Mouse (Mus musculus): ENCODE results near the gene Tm9sf3.
"Not testable (repeated sequence)": the region's sequence is repeated elsewhere in the genome, so short reads cannot be mapped to it uniquely, and the experiment has no call there.

Tm9sf3 gene

DNA sequence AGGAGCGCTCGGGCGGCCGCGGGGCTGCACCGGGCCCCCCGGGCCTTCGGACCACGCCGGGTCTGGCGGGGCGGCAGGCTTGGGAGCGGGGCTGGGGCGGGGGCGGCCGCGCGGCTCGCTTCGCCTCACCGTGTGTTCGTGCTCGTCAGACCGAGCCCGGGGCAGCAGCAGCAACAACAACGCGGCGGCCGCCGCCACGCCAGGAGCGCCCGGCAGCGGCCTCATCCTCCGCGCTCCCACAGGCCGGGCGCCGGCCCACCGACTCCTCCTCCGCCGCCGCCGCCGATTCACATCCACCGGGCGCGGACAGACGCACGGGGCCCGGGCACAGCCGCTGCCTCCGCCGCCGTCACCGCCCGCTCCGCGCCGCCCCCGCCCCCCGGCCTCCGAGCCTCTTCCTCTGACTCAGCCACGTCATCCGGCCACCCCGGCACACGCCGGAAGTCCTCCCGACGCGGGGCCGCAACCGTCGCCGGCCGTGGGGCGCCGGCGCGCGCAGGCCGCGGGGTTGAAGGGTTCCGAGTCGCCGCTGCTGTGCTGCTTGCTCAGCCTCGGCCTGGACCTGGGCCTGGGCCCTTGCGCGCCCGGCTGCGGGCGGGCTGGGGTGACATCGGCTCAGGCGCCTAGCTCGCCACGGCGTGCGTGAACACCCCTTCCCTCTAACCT is at the start of gene Tm9sf3:
TSS of gene Tm9sf3 (minus strand) at position 368 of the 666 bp plus-strand sequence.
- DNase-seq: peak; percentile 86 to 90

DNA sequence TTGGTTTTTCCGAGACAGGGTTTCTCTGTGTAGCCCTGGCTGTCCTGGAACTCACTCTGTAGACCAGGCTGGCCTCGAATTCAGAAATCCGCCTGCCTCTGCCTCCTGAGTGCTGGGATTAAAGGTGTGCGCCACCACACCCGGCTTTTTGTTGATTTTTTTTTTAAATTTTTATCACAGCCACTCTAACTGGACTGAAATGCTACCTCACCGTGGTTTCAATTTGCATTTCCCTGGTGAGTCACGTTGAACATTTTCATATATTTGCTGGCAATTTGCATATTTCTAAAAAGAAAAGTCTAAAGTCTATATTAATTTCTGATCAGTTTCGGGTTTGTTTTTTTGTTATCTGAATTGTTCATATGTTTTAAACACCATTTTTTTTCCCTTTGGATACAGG is 48.8 kb upstream of the Tm9sf3 start:
- not testable (repeated sequence) for DNase-seq

GRCm38 (mm10) chr19:41312027-41312426 is 48.2 kb upstream of the Tm9sf3 start:
- DNase-seq: no peak

DNA sequence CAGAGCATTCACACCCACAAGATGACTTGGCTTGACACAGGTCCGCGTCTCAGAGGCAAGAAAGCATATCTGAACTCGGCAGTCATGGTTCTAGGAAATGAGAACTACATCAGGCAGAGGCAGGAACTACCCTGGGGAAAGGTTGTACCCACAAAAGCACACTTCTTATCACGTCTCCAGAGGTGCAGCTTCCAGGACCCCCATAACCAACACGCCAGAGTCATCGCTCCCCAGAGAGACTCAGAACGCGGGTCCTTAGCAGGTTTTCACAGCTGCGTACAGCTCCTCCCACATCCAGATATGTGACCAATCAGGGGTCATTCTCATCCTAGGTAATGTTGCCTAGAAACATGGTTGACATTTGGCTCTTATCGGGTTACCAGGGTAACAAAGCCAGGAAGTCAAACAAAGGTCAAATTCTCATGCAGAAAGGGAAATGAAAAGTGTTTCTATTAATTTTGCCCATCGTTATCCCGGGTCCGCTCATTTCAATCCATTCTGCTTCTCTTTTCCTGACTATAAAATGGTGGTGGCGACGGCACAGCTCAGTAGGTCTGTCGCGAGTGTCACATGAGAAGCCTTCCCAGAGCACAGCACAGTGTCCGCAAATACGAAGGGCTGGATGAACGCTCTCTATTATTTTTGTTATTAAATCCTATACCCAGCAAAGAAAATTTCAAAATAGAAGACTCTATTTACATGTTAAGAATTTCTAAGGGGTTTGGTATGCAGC is 47.3 kb upstream of the Tm9sf3 start:
- DNase-seq: peak; percentile 19 to 39

DNA sequence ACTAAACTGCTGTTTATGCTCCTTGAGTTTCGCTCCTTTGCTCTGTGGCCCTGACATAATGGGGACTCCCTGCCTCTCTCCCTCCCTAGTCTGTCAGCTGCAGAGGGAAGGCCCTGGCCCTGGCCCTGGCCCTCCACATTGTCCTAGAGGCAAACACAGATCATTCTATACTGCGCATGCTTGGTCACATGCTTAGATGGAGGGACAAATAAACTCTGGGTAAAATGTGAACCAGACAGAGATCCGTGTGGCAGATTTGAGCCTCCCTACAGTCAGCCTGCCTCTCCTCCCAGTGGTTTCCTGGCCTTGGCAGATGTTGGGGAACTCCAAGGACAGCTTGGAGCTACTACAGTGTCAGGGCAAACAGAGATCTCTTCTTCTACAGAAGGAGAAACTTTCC is 40.1 kb upstream of the Tm9sf3 start:
- DNase-seq: no peak

DNA sequence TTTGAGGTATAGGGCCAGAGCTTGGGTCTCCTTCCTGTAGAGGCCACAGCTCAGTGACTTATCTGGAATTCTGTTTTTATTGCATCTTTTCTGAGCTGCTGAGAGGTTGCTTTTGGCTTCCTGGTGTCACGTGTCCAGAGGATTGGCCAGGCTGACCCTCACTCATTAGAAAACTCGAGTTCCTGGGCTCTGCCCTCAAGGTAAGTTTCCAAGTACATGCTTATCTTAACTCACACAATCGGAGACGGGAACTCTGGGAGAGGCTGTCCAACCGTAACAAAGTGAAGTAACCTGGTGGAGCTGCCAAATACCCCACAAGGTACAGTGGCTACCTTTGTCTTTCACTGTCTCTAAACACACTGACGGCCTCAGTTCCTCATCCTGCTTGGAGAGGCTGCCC is 39.6 kb upstream of the Tm9sf3 start:
- DNase-seq: no peak

DNA sequence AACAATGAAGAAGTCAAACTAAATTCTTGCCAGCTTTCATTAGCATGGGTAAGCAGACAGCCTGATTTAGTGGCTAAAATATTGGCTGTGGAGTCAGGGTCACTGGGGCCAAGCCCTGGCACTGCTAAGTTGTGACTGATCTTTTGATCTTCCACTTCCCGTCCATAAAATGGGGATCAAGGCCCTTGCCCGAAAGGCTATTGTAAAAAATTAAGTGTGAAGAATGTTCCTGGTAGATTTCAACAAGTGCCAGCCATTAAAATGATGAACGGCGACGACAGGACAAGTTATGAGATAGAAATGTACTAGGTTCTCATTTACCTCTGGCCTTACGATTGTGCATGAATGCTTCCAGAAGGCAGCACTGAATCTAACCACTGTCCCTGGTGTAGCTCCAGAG is 38.1 kb upstream of the Tm9sf3 start:
- DNase-seq: no peak

DNA sequence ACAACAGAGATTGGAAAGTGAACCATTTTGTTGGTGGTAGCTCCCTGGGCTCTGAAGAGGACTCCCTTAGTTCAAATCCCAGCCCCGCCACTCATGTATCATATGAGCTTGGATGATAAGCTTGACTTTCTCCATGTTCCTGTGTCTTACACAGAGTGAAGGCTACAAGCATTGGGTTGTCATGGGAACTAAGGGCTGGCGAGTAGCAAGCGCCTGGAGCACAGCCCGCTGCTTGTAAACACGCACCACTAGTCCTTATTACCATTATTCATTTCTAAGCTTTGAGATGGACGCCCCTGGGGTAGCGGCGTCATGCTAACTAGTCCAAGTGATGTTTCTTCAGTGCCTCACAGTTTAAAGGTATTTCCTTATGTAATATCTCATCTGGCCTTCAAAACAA is 35.6 kb upstream of the Tm9sf3 start:
- no peak for DNase-seq

GRCm38 (mm10) chr19:41290952-41291619 is 27.3 kb upstream of the Tm9sf3 start:
- DNase-seq: no peak

- DNase-seq: no peak
Measured at GRCm38 (mm10) chr19:41288568-41288967, 24.8 kb upstream of the Tm9sf3 start.

GRCm38 (mm10) chr19:41287224-41287623 is 23.4 kb upstream of the Tm9sf3 start:
- no peak for DNase-seq

GRCm38 (mm10) chr19:41284515-41284914 is 20.7 kb upstream of the Tm9sf3 start:
- no peak for DNase-seq

DNA sequence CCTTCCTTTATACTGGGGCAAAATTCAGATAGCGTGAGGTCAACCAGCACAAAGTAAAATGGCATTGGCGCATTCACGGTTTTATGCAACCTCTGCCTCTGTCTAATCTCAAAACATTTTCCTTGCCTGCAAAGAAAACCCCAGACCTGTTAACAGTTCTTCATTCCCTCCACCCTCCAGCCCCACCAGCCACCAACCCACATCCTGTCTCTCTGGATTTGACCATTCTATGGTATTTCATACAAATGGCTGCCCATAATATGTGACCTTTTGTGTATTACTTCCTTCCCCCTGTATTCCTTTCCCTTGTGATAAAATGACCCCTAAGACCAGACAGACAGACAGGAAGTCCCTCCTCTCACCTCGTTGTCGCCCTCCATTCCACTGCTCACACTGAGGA is 18.9 kb upstream of the Tm9sf3 start:
- no peak for DNase-seq

GRCm38 (mm10) chr19:41282216-41282615 is 18.4 kb upstream of the Tm9sf3 start:
- no peak for DNase-seq

DNA sequence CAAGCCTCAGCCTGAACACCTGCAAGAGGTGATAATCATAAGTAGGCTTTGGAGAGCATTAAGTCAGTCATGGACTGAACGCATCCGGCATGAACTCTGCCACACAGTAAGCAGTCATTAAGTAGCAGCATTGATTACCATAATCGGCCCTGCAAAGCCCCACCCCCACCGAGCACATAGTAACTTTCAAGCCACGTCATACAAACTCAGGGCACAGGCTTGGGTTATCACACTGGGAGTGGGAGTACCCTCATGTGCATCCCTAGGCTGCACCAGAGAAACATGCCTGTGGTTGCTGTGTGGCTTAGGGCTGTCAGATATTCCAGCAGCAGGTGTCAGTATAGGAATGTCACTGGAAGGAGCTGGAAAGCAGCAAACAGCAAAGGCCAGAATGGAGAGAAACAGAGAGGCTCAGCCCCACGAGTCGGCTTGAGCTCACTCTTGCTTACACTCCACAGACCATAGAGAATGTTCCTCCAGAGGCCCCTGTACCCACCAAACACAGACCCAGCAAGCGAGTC is 16.0 kb upstream of the Tm9sf3 start:
- no peak for DNase-seq

DNA sequence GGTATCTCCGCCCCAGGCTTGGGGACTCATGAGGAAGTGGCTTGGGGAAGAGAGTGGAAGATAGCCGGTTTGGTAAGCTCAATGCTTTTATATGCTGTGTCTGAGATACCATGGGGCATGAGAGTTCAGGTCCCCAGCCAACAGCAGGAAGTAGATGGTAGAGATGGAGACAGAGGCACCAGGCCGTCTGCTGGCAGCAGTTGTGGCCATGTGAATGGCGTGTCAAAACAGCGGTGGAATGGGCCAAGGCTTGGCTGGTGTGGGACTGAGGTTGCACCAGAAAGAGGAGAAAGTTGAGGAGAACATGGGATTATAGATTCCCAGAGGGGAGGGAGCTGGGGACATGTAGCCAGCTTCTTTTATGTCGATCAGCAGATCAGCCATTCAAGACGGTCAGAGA is 14.8 kb upstream of the Tm9sf3 start:
- DNase-seq: no peak

DNA sequence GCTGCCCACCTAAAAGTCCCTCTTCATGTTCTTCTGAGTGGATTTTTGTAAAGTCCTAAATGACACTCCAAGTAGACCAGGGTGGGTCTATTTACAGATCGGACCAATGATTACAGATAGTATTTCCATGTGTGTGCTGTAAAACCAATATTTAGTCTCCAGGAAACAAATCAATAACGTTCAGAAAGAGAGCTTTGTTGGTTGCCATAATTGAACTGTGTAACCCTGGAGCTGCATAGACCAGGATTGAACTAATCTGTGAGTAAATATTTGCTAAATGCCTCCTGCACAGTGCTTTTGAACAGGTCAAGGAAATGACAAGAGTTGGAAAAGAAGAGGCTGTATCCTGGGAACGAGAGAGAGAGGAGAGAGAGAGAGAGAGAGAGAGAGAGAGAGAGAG is 11.8 kb upstream of the Tm9sf3 start:
- no peak for DNase-seq

- DNase-seq: no peak
Measured at GRCm38 (mm10) chr19:41270906-41271305, 7.1 kb upstream of the Tm9sf3 start.

DNA sequence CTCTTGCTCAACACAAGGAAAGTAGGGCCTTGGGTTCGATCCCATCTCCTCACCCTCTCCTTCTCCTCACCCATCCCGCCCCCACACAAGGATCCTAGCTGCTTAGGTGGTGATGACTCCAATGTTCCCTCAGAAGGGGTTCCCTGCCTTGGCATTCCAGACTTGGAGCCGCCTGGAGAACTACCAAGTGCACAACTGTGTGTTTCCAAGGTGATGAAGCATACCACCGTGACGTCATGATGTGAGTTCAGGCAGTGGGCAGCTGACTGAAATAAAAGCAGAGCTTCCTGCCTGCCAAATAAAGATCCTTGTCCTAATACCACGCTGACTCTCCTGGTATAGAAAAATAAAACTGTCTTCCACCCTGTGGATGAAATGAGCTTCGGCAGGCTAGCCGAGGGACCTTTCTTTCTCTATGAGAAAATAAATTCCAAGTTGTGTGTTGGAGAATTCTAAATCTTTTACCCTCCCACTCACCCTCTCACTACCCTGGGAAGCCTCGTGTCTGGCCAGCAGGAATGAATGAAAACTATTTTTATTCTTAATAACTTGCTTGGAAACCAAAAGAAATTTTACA is 6.4 kb upstream of the Tm9sf3 start:
- peak; percentile 26 to 54 for DNase-seq

GRCm38 (mm10) chr19:41266251-41266901 is 2.6 kb upstream of the Tm9sf3 start:
- DNase-seq: no peak

DNA sequence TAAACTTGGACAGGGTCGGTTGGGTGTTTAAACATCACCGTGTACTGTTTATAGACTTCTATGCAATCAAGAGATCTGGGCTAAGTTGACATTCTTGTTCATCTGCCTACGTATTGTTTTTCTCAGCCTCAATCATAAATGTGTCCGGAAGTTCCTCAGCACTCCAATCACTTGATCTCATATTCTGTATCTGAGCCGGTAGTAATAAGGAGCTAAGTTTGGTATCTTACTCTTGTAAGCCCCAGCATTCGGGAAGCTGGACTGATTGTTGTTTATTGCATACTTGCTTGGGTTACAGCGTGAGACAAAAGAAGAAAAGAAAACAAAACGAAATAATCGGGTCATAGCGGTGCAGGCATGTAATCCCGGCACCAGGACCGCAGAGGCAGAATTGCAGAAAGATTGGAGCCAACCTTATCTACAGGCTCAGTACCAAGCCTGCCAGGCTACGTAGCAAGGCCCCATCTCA is 568 bp upstream of the Tm9sf3 start:
- no peak for DNase-seq

- peak; percentile 69 to 75 for DNase-seq
Measured at GRCm38 (mm10) chr19:41262712-41263629, 826 bp downstream of the Tm9sf3 start.
